Mouse (Mus musculus): ENCODE measurements at regions not wholly inside any gene's neighbourhood (a gene's known extent, or its start where the extent isn't known, plus 50 kb on each side); places are given as distances from the start of the nearest gene placed in this dataset.
A peak's percentile ranks its signal among the peaks of the same experiment; 100 is the strongest.

DNA sequence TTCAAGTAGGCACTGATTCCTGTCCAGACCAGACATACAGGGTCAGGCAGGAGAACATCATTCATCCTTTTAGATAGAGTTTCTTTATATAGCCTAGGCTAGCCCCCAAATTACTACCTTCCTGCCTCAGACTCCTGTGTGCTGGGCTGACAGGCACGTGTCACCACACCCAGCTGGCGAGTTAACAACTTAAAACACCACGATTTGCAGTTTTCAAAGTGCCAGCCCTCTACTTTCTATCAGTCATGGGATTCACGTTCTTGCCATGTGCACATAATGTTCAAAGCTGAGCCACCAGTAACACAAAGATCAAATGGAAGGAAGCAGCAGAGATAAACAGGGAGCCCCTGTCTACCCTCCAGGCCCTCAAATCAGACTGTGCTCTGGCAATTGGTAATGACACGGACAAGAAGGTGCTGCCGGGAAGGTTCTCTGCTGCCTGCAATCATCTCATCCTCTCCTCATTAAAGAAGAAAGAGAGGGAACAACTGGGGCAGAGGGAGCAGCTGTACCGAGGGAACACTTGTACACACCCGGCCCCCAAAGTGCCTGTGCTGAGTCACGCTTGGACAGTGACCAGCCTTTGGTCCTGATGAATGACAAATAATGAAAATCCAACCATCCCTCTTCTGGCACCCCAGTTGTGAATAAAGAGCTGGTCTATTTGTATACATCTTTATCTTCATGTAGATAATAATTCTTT lies 79.4 kb upstream of the Irf2bp2 start:
- Histone ChIP-seq H3K9ac (ENCODE audit: low read length) (no peak overlapping the region), H3K36me3 (ENCODE audit: control insufficient read depth, insufficient read depth, low read length) (no peaks in the 10 kb centered on the region), H3K9me3 (ENCODE audit: control insufficient read depth, low read length) (no peaks in the 10 kb centered on the region), H3K4me3 (ENCODE audit: low read depth, low read length) (no peak overlapping the region), H3K4me2 (ENCODE audit: low read length) (no peak overlapping the region), H3K27me3 (replicated peaks; ENCODE audit: control insufficient read depth, insufficient read depth, low read length) (no peaks in the 10 kb centered on the region), H3K27ac (ENCODE audit: low read depth) (no peak overlapping the region), H3K4me1 (replicated peaks; ENCODE audit: control insufficient read depth, insufficient read depth, low read length) (peaks cover 13% of the 10 kb centered on the region)
- ATAC-seq (replicated peaks; ENCODE audit: low FRiP score, low TSS enrichment, low read depth) (no peak), DNase-seq (ENCODE audit: low spot score) (no peak)
- WGBS: 67% methylated on average over 9 of the region's 9 CpGs

GRCm38 (mm10) chr8:126671594-126671993 lies 77.8 kb upstream of the Irf2bp2 start:
- DNase-seq (ENCODE audit: low spot score) (no peak), ATAC-seq (replicated peaks; ENCODE audit: low FRiP score, low TSS enrichment, low read depth) (no peak)
- no peaks in the 10 kb centered on the region for H3K27me3 ChIP-seq (replicated peaks; ENCODE audit: control insufficient read depth, insufficient read depth, low read length)
- H3K4me1 ChIP-seq (replicated peaks; ENCODE audit: control insufficient read depth, insufficient read depth, low read length): peaks cover 28% of the 10 kb centered on the region
- no peaks in the 10 kb centered on the region for H3K9me3 ChIP-seq (ENCODE audit: control insufficient read depth, low read length)
- no peak overlapping the region for H3K4me3 ChIP-seq (ENCODE audit: low read depth, low read length)
- H3K4me2 ChIP-seq (ENCODE audit: low read length): no peak overlapping the region
- H3K36me3 ChIP-seq (ENCODE audit: control insufficient read depth, insufficient read depth, low read length): no peaks in the 10 kb centered on the region
- no peak overlapping the region for H3K27ac ChIP-seq (ENCODE audit: low read depth)
- no peak overlapping the region for H3K9ac ChIP-seq (ENCODE audit: low read length)
- WGBS: 92% methylated on average over 11 of the region's 11 CpGs

DNA sequence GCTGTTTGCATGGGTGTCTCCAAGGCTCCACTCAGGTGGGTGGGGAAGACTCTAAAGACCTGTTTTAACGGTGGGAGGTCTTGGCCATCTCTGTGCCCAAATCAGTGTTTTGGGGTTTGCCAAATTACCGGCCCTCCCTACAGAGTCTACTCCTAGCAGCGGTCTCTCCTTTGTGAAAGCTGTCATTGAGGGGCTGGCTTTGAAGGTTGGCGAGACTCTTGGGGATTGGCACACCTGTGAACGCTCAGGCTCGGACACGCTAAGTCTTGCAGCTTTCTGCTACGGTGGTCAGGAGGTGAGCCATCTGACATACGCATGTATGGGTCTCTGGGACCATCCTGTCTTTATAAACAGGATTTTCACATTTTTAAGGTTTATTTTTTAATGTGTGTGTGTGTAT lies 76.1 kb upstream of the Irf2bp2 start:
- no peak overlapping the region for H3K4me2 ChIP-seq (ENCODE audit: low read length)
- no peaks in the 10 kb centered on the region for H3K27me3 ChIP-seq (replicated peaks; ENCODE audit: control insufficient read depth, insufficient read depth, low read length)
- H3K36me3 ChIP-seq (ENCODE audit: control insufficient read depth, insufficient read depth, low read length): no peaks in the 10 kb centered on the region
- H3K9ac ChIP-seq (ENCODE audit: low read length): no peak overlapping the region
- peak overlapping the region; percentile 16; the same call in 1 of the 2 replicates for H3K27ac ChIP-seq (ENCODE audit: low read depth)
- no peaks in the 10 kb centered on the region for H3K9me3 ChIP-seq (ENCODE audit: control insufficient read depth, low read length)
- 94% methylated on average over 9 of the region's 9 CpGs for WGBS
- H3K4me1 ChIP-seq (replicated peaks; ENCODE audit: control insufficient read depth, insufficient read depth, low read length): peaks cover 38% of the 10 kb centered on the region
- DNase-seq (ENCODE audit: low spot score): no peak
- no peak overlapping the region for H3K4me3 ChIP-seq (ENCODE audit: low read depth, low read length)
- no peak for ATAC-seq (replicated peaks; ENCODE audit: low FRiP score, low TSS enrichment, low read depth)

DNA sequence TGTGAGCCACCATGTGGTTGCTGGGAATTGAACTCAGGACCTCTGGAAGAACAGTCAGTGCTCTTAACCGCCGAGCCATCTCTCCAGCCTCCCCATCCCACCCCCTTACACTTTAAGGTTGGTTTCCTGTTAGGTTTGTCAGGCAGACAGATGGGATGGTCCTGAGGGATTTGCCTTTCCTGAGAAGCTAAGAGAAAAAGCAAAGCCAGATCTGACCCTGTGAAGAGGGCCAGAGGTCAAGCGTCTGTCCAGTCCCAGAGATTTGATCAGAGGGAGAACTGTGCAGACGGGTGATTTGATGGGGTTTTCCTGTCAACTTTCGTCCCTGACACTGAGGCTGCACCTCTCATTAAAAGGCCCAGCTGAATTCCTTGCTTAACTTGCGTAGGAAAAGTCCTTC lies 75.4 kb upstream of the Irf2bp2 start:
- no peak for DNase-seq (ENCODE audit: low spot score)
- H3K9ac ChIP-seq (ENCODE audit: low read length): no peak overlapping the region
- no peak for ATAC-seq (replicated peaks; ENCODE audit: low FRiP score, low TSS enrichment, low read depth)
- H3K4me2 ChIP-seq (ENCODE audit: low read length): no peak overlapping the region
- no peaks in the 10 kb centered on the region for H3K9me3 ChIP-seq (ENCODE audit: control insufficient read depth, low read length)
- no peak overlapping the region for H3K4me3 ChIP-seq (ENCODE audit: low read depth, low read length)
- 0 out of 2 replicates have a peak overlapping the region, but pooled peaks have one; percentile 16 for H3K27ac ChIP-seq (ENCODE audit: low read depth)
- peaks cover 46% of the 10 kb centered on the region for H3K4me1 ChIP-seq (replicated peaks; ENCODE audit: control insufficient read depth, insufficient read depth, low read length)
- H3K36me3 ChIP-seq (ENCODE audit: control insufficient read depth, insufficient read depth, low read length): no peaks in the 10 kb centered on the region
- H3K27me3 ChIP-seq (replicated peaks; ENCODE audit: control insufficient read depth, insufficient read depth, low read length): no peaks in the 10 kb centered on the region
- WGBS: 63% methylated on average over 6 of the region's 6 CpGs

DNA sequence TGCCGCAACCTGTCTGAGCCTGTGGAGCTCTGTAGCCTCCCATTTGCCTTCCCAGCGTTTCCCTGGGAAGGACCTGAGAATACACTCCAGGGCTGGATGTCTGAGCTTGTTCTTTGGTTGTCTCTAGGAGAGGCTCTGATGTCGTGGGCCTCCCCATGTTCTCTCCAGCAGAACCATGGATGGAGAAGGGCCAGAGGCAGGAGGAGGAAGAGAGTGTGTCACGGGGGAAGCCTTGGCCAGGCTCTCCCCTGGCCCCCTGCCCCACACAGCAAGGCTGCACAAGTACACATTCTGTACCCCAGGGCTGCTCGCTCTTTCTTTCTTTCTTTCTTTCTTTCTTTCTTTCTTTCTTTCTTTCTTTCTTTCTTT lies 74.9 kb upstream of the Irf2bp2 start:
- no peak overlapping the region for H3K4me2 ChIP-seq (ENCODE audit: low read length)
- no peaks in the 10 kb centered on the region for H3K9me3 ChIP-seq (ENCODE audit: control insufficient read depth, low read length)
- 81% methylated on average over 5 of the region's 5 CpGs for WGBS
- no peak overlapping the region for H3K4me3 ChIP-seq (ENCODE audit: low read depth, low read length)
- no peaks in the 10 kb centered on the region for H3K36me3 ChIP-seq (ENCODE audit: control insufficient read depth, insufficient read depth, low read length)
- H3K27me3 ChIP-seq (replicated peaks; ENCODE audit: control insufficient read depth, insufficient read depth, low read length): no peaks in the 10 kb centered on the region
- no peak for ATAC-seq (replicated peaks; ENCODE audit: low FRiP score, low TSS enrichment, low read depth)
- peak overlapping the region; percentile 99 for H3K27ac ChIP-seq (ENCODE audit: low read depth)
- peaks cover 51% of the 10 kb centered on the region for H3K4me1 ChIP-seq (replicated peaks; ENCODE audit: control insufficient read depth, insufficient read depth, low read length)
- no peak overlapping the region for H3K9ac ChIP-seq (ENCODE audit: low read length)
- DNase-seq (ENCODE audit: low spot score): no peak

DNA sequence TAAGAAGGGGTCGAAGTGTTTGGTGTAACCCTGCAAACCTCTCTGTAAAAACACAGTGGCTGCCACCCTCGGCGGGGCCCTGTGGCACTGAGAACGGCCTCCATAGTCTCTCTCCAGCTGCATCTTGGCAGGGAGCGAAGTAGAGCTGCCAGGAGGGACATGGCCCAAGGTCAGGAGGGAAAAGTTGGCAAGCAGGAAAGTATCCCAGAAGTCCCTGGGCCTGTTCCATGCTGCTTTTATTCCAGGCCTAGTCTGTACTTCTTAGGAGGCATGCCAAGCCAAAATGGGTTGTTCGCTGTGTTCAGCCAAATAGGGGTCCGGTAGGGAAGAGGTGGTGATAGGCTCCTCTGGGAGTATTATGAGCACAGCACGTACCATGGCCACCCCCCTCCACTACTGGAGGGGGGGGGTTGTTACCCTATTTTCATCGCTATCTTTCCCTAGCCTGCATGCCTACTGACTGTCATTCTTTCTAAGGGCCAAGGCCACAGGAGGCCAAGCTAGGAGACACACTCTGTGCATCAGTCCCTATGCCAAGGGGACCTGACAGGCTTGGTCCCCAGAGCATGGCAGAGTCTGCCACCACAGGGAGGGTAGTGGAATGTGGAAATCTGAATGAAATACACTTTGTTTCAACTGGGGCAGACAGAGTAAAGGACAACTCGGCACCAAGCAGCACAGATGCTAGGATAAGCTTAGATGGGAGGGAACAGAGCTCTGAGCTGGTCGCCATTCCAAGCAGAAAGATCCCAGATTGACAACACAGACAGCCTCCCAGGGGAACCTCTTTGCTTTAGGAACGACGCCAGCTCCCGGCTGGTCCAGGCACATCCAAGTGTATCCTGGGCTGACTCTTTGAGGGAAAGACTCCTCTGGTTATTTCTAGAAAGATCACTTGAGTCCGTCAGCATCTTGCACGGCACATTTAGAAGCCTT lies 74.2 kb upstream of the Irf2bp2 start:
- no peak overlapping the region for H3K4me2 ChIP-seq (ENCODE audit: low read length)
- peak overlapping the region; percentile 99 for H3K27ac ChIP-seq (ENCODE audit: low read depth)
- H3K27me3 ChIP-seq (replicated peaks; ENCODE audit: control insufficient read depth, insufficient read depth, low read length): no peaks in the 10 kb centered on the region
- ATAC-seq (replicated peaks; ENCODE audit: low FRiP score, low TSS enrichment, low read depth) (no peak), DNase-seq (ENCODE audit: low spot score) (no peak)
- peaks cover 57% of the 10 kb centered on the region for H3K4me1 ChIP-seq (replicated peaks; ENCODE audit: control insufficient read depth, insufficient read depth, low read length)
- H3K36me3 ChIP-seq (ENCODE audit: control insufficient read depth, insufficient read depth, low read length): no peaks in the 10 kb centered on the region
- H3K9ac ChIP-seq (ENCODE audit: low read length): 0 out of 2 replicates have a peak overlapping the region, but pooled peaks have one; percentile 34
- H3K4me3 ChIP-seq (ENCODE audit: low read depth, low read length): no peak overlapping the region
- 74% methylated on average over 16 of the region's 16 CpGs for WGBS
- H3K9me3 ChIP-seq (ENCODE audit: control insufficient read depth, low read length): no peaks in the 10 kb centered on the region

- H3K36me3 ChIP-seq (ENCODE audit: control insufficient read depth, insufficient read depth, low read length): no peaks in the 10 kb centered on the region
- no peaks in the 10 kb centered on the region for H3K27me3 ChIP-seq (replicated peaks; ENCODE audit: control insufficient read depth, insufficient read depth, low read length)
- H3K27ac ChIP-seq (ENCODE audit: low read depth): peak overlapping the region; percentile 99
- WGBS: 61% methylated on average over 12 of the region's 12 CpGs
- H3K9ac ChIP-seq (ENCODE audit: low read length): peak overlapping the region; percentile 34
- H3K4me3 ChIP-seq (ENCODE audit: low read depth, low read length): 0 out of 2 replicates have a peak overlapping the region, but pooled peaks have one; percentile 1
- no peaks in the 10 kb centered on the region for H3K9me3 ChIP-seq (ENCODE audit: control insufficient read depth, low read length)
- ATAC-seq (replicated peaks; ENCODE audit: low FRiP score, low TSS enrichment, low read depth) (no peak), DNase-seq (ENCODE audit: low spot score) (no peak)
- H3K4me1 ChIP-seq (replicated peaks; ENCODE audit: control insufficient read depth, insufficient read depth, low read length): peaks cover 65% of the 10 kb centered on the region
- peak overlapping the region; percentile 41 for H3K4me2 ChIP-seq (ENCODE audit: low read length)
These were observed 73.4 kb upstream of the Irf2bp2 start for GRCm38 (mm10) chr8:126667086-126667720.

GRCm38 (mm10) chr8:126666327-126667085 lies 72.7 kb upstream of the Irf2bp2 start:
- H3K9me3 ChIP-seq (ENCODE audit: control insufficient read depth, low read length): no peaks in the 10 kb centered on the region
- H3K4me2 ChIP-seq (ENCODE audit: low read length): peak overlapping the region; percentile 41
- peak overlapping the region; percentile 99 for H3K27ac ChIP-seq (ENCODE audit: low read depth)
- H3K4me1 ChIP-seq (replicated peaks; ENCODE audit: control insufficient read depth, insufficient read depth, low read length): peaks cover 72% of the 10 kb centered on the region
- H3K4me3 ChIP-seq (ENCODE audit: low read depth, low read length): 0 out of 2 replicates have a peak overlapping the region, but pooled peaks have one; percentile 1
- ATAC-seq (replicated peaks; ENCODE audit: low FRiP score, low TSS enrichment, low read depth) (peak; percentile 88), DNase-seq (ENCODE audit: low spot score) (peak; percentile 98)
- no peaks in the 10 kb centered on the region for H3K36me3 ChIP-seq (ENCODE audit: control insufficient read depth, insufficient read depth, low read length)
- no peaks in the 10 kb centered on the region for H3K27me3 ChIP-seq (replicated peaks; ENCODE audit: control insufficient read depth, insufficient read depth, low read length)
- H3K9ac ChIP-seq (ENCODE audit: low read length): peak overlapping the region; percentile 34
- 0% methylated on average over 15 of the region's 15 CpGs for WGBS

Data from intestine, embryonic 14.5 days (tissue).